Mouse (Mus musculus) hindbrain, embryonic 10.5 days (tissue): ENCODE data around the gene Acot4. TPM values are rescaled to one million over a fixed set of nuclear protein-coding genes. Genes with fewer than 3 reads are reported as not detected.
"Not testable (repeated sequence)": the region's sequence is repeated elsewhere in the genome, so short reads cannot be mapped to it uniquely, and the experiment has no call there.

Source experiments
- DNase-seq: peaks from one replicate; pipeline ENCODE4 v3.0.0-alpha.2; 2017; ENCODE audit warnings: low spot score
- H3K27ac ChIP-seq: fragments of 300-500 bp; sonication (generic); 2 replicates; pipeline ENCODE4 v1.5.1; 2016; ENCODE audit warnings: mild to moderate bottlenecking, moderate library complexity
- H3K27me3 ChIP-seq: fragments of 300-500 bp; sonication (generic); 2 replicates; pipeline ENCODE4 v1.6.1; 2016; ENCODE audit warnings: mild to moderate bottlenecking; ENCODE audit not compliant: poor library complexity, insufficient read depth, severe bottlenecking
- H3K36me3 ChIP-seq: fragments of 300-500 bp; sonication (generic); 2 replicates; pipeline ENCODE4 v1.6.1; 2016; ENCODE audit warnings: mild to moderate bottlenecking, moderate library complexity
- H3K4me1 ChIP-seq: fragments of 300-500 bp; sonication (generic); replicated peaks from 2 replicates; pipeline ENCODE4 v1.6.1; 2016; ENCODE audit warnings: mild to moderate bottlenecking
- H3K4me3 ChIP-seq: fragments of 300-500 bp; sonication (generic); 2 replicates; pipeline ENCODE4 v1.5.1; 2016; ENCODE audit warnings: mild to moderate bottlenecking, moderate library complexity
- H3K9me3 ChIP-seq: fragments of 300-500 bp; sonication (generic); 2 replicates; pipeline ENCODE4 v1.6.1; 2016; ENCODE audit warnings: mild to moderate bottlenecking, moderate library complexity
- WGBS: fragments of 180-500 bp; shearing (Covaris S2); methylation state at CpG from one replicate; pipeline ENCODE4 v1.1.7; 2016; 5-methylcytosine and 5-hydroxymethylcytosine counted together
- polyA plus RNA-seq: library from polyadenylated mRNA; unstranded; fragments of >200 nt; fragmentation: Nextera tagmentation; extraction: Ambion mirVana; gene quantifications from 2 replicates; pipeline ENCODE4 v1.2.1, GENCODE M21; 2016

Gene Acot4
- polyA plus RNA-seq, 1 experiment from 2014 or later: 0.08 TPM

- 37% methylated on average over 12 of the region's 12 CpGs for WGBS
- Histone ChIP-seq H3K9me3 (no peaks in the 10 kb centered on the region), H3K4me3 (peak overlapping the region; percentile 53), H3K36me3 (peaks cover 16% of the 10 kb centered on the region), H3K27ac (peak overlapping the region; percentile 45; the same call in 1 of the 2 replicates), H3K4me1 (peaks cover 54% of the 10 kb centered on the region), H3K27me3 (no peaks in the 10 kb centered on the region; the same call in 1 of the 2 replicates)
- DNase-seq: peak; percentile 68
These were observed 26.7 kb upstream of the Acot4 start for GRCm38 (mm10) chr12:84011251-84012040.

GRCm38 (mm10) chr12:84013130-84013529 lies 25.0 kb upstream of the Acot4 start:
- WGBS: 78% methylated on average over 6 of the region's 6 CpGs
- H3K36me3 ChIP-seq: peaks cover 25% of the 10 kb centered on the region
- no peak overlapping the region for H3K27ac ChIP-seq
- H3K9me3 ChIP-seq: no peaks in the 10 kb centered on the region
- DNase-seq: no peak
- H3K4me3 ChIP-seq: no peak overlapping the region
- H3K27me3 ChIP-seq: no peaks in the 10 kb centered on the region
- H3K4me1 ChIP-seq: peaks cover 50% of the 10 kb centered on the region

GRCm38 (mm10) chr12:84013701-84014100 lies 24.5 kb upstream of the Acot4 start:
- H3K4me1 ChIP-seq: peaks cover 45% of the 10 kb centered on the region
- no peak for DNase-seq
- no peaks in the 10 kb centered on the region for H3K27me3 ChIP-seq
- whole genome bisulfite sequencing: 93% methylated on average over 7 of the region's 7 CpGs
- no peaks in the 10 kb centered on the region for H3K9me3 ChIP-seq
- H3K27ac ChIP-seq: no peak overlapping the region
- peaks cover 30% of the 10 kb centered on the region for H3K36me3 ChIP-seq
- H3K4me3 ChIP-seq: no peak overlapping the region

GRCm38 (mm10) chr12:84020528-84020927 lies 17.7 kb upstream of the Acot4 start:
- 79% methylated on average over 7 of the region's 7 CpGs for WGBS
- DNase-seq: not testable (repeated sequence)

GRCm38 (mm10) chr12:84022266-84022665 lies 15.9 kb upstream of the Acot4 start:
- H3K27ac ChIP-seq, H3K27me3 ChIP-seq, DNase-seq, H3K9me3 ChIP-seq, H3K4me1 ChIP-seq, H3K4me3 ChIP-seq: not testable (repeated sequence)
- 94% methylated on average over 4 of the region's 4 CpGs for WGBS
- H3K36me3 ChIP-seq: peaks cover 14% of the 10 kb centered on the region

More at GRCm38 (mm10) chr12:84020528-84020927, 17.7 kb upstream of the Acot4 start:
- H3K9me3 ChIP-seq, H3K27ac ChIP-seq, H3K4me3 ChIP-seq, H3K4me1 ChIP-seq, H3K27me3 ChIP-seq: not testable (repeated sequence)
- peaks cover 21% of the 10 kb centered on the region for H3K36me3 ChIP-seq

- Histone ChIP-seq H3K36me3 (0 out of 2 replicates have a peak, but pooled peaks cover 7% of the 10 kb centered on the region), H3K4me3 (no peak overlapping the region), H3K4me1 (no peaks in the 10 kb centered on the region), H3K27me3 (no peaks in the 10 kb centered on the region), H3K9me3 (no peaks in the 10 kb centered on the region), H3K27ac (no peak overlapping the region)
- DNase-seq: no peak
- WGBS: 85% methylated on average over 9 of the region's 9 CpGs
These were observed 15.0 kb upstream of the Acot4 start for GRCm38 (mm10) chr12:84023052-84023745.

GRCm38 (mm10) chr12:84025888-84026287 lies 12.3 kb upstream of the Acot4 start:
- Histone ChIP-seq H3K27ac (no peak overlapping the region), H3K27me3 (no peaks in the 10 kb centered on the region), H3K4me1 (no peaks in the 10 kb centered on the region), H3K36me3 (no peaks in the 10 kb centered on the region), H3K4me3 (no peak overlapping the region), H3K9me3 (no peaks in the 10 kb centered on the region)
- no peak for DNase-seq
- WGBS: 86% methylated on average over 7 of the region's 7 CpGs

- 47% methylated on average over 3 of the region's 3 CpGs for WGBS
- DNase-seq, H3K4me1 ChIP-seq, H3K36me3 ChIP-seq, H3K4me3 ChIP-seq, H3K9me3 ChIP-seq, H3K27me3 ChIP-seq, H3K27ac ChIP-seq: not testable (repeated sequence)
These were observed 9.9 kb upstream of the Acot4 start for GRCm38 (mm10) chr12:84028328-84028727.

GRCm38 (mm10) chr12:84029043-84029442 lies 9.1 kb upstream of the Acot4 start:
- not testable (repeated sequence) for H3K4me1 ChIP-seq, DNase-seq, H3K27ac ChIP-seq, H3K27me3 ChIP-seq, H3K4me3 ChIP-seq, H3K9me3 ChIP-seq, H3K36me3 ChIP-seq
- 87% methylated on average over 1 of the region's 1 CpGs for WGBS

- H3K36me3 ChIP-seq: no peaks in the 10 kb centered on the region
- H3K9me3 ChIP-seq: no peaks in the 10 kb centered on the region
- no peaks in the 10 kb centered on the region for H3K4me1 ChIP-seq
- no peak overlapping the region for H3K27ac ChIP-seq
- 76% methylated on average over 4 of the region's 4 CpGs for WGBS
- no peak overlapping the region for H3K4me3 ChIP-seq
- DNase-seq: peak; percentile 56
- H3K27me3 ChIP-seq: no peaks in the 10 kb centered on the region
These were observed 7.4 kb upstream of the Acot4 start for GRCm38 (mm10) chr12:84030659-84031332.

- no peak overlapping the region for H3K4me3 ChIP-seq
These were observed 5.3 kb upstream of the Acot4 start for GRCm38 (mm10) chr12:84032854-84033253.

GRCm38 (mm10) chr12:84033302-84033701 lies 4.9 kb upstream of the Acot4 start:
- H3K27ac ChIP-seq, DNase-seq, H3K4me1 ChIP-seq, H3K4me3 ChIP-seq, H3K9me3 ChIP-seq, H3K36me3 ChIP-seq: not testable (repeated sequence)
- H3K27me3 ChIP-seq: peaks cover 10% of the 10 kb centered on the region
- 85% methylated on average over 2 of the region's 2 CpGs for WGBS

More at GRCm38 (mm10) chr12:84032854-84033253, 5.3 kb upstream of the Acot4 start:
- no peaks in the 10 kb centered on the region for H3K9me3 ChIP-seq
- WGBS: 93% methylated on average over 4 of the region's 4 CpGs
- DNase-seq: no peak
- no peaks in the 10 kb centered on the region for H3K4me1 ChIP-seq
- no peak overlapping the region for H3K27ac ChIP-seq
- H3K36me3 ChIP-seq: no peaks in the 10 kb centered on the region
- H3K27me3 ChIP-seq: peaks cover 10% of the 10 kb centered on the region

- H3K36me3 ChIP-seq: no peaks in the 10 kb centered on the region
These were observed 4.1 kb upstream of the Acot4 start for GRCm38 (mm10) chr12:84034108-84034507.

More at GRCm38 (mm10) chr12:84034108-84034507, 4.1 kb upstream of the Acot4 start:
- Histone ChIP-seq H3K27ac (no peak overlapping the region), H3K27me3 (peaks cover 10% of the 10 kb centered on the region), H3K4me1 (peaks cover 3% of the 10 kb centered on the region; the same call in 1 of the 2 replicates), H3K4me3 (no peak overlapping the region), H3K9me3 (no peaks in the 10 kb centered on the region)
- no peak for DNase-seq
- WGBS: 80% methylated on average over 4 of the region's 4 CpGs
